Mouse (Mus musculus): Measurements from ENCODE around the gene Vmn1r14. TPM values are rescaled to one million over a fixed set of nuclear protein-coding genes. Genes with fewer than 3 reads are reported as not detected.
"Not testable (repeated sequence)": the region's sequence is repeated elsewhere in the genome, so short reads cannot be mapped to it uniquely, and the experiment has no call there.

Gene Vmn1r14
- polyA plus RNA-seq (2015; fragmentation: Nextera tagmentation; extraction: Ambion mirVana), result not detected in 2 replicates

DNA sequence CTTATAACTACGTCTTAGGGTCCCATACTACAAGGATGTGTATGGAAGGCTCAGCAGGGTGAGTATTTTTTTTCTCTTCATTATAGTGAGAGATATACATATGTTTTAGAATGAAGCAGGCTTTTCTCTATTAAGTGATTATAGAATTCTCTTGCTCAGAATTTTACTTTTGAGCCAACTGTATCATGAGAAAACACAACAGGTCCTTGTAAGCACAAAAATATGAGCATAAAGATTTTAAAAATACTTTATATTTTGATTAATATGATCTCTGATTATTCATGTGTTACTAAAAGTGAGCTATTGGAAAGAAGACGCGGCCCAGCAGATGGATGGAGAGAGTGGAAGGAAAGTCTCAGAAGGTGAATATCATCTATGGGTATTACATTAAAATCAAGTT, at the start of gene Vmn1r14:
Gene Vmn1r14, plus strand, starts transcription at position 301 of the 400 bp plus-strand sequence.
- DNase-seq (ENCODE audit: low spot score), result no peak

DNA sequence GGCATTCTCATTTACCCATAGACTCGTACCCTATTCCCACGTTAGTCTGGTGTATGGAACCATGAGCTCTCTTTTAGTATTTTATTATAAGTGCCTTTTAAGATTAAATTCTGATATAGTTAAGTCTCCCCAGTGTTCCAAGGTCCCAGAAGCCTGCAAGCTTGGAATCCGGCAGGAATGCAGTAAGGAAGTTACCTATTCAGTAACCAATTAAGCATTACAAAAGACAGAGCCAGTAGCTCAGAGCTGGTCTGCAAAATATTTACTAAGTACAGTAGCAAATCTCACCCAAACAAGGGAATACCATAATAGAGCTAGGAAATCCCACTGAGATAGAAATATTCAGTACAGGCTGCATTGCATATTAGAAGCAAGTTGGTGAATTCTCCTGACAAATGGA, 41.5 kb upstream of the Vmn1r14 start:
- not testable (repeated sequence) for DNase-seq (ENCODE audit: low spot score)

GRCm38 (mm10) chr6:57202990-57203389, 28.5 kb upstream of the Vmn1r14 start, which contains the start of gene Vmn1r13:
Gene Vmn1r13, plus strand, starts transcription at chr6:57203290.
- DNase-seq (ENCODE audit: low spot score), result not testable (repeated sequence)

DNA sequence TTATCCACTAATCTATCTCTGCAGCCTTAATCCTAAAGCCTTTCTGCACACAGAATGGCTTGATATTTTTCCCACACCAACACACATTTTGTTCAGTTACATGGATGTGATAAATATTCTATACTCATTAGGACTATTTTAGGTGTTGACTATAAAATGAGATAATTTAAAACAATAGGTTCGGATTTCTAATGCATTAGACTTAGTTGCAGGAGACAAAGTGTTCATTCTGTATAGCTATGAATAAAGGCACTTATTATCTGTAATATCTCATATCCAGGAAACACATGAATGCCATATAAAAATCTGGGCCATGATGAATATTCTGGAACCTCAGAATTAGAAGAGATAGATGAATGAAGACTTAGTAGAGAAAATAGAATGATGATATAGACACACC, 26.2 kb downstream of the Vmn1r14 start, which contains the start of gene Vmn1r15:
Gene Vmn1r15, plus strand, starts transcription at position 301 of the 400 bp plus-strand sequence.
- no peak for DNase-seq (ENCODE audit: low spot score)

- no peak for DNase-seq (ENCODE audit: low spot score)
Measured at GRCm38 (mm10) chr6:57260990-57261389, 29.5 kb downstream of the Vmn1r14 start.

DNA sequence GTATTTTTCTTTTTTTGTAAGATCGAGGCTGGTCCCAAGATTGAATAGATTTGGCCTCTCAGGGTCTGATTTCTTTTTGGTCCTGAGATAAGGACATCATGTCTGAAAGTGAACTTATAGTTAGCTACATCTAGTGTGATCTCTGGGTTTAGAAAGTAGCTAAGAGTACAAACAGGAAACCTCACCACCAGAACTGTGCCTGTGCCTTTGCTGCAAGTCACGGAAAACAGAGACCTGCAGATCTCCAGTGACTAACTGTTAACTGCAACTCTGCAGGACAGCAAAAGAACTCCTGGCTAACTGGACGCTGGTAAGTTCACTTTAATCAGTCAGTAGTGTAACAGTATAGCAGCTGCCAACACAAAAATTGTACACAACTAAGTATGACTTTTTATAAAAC, 40.4 kb downstream of the Vmn1r14 start:
- no peak for DNase-seq (ENCODE audit: low spot score)

DNA sequence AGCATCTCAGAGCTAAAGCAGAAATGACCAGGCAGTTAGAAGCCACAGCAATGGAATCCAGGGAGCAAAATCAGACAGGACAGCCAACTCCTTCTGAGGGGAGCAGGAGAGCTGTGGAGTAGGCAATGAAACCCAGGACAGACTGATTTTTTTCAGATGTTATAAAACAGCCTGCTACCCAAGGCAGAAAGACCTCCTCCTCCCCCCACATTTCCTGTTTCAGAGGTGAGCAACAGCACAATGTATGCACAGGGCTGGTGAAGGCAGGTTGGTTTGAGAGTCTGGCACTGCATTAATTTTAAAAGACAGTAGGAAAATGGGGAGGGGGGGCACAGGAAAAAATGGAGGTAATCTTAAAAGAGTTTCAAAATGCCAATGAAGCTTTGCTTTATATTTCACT, 41.0 kb downstream of the Vmn1r14 start:
- no peak for DNase-seq (ENCODE audit: low spot score)

DNA sequence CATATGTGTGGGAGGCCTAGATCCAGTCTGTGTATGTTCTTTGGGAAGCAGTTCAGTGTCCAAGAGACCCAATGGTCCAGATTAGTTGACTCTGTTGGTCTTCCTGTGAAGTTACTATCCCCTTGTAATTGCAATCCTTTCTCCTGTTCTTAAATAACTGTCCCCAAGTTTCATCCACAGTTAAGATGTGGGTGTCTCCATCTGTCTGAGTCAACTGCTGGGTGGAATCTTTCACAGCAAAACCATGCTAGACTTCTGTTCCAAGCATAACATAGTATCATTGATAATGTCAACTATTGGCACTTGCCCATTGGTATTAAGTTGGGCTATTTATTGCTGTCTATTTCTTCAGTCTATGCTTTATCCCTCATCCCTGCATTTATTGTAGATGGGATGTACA, 47.5 kb downstream of the Vmn1r14 start:
- no peak for DNase-seq (ENCODE audit: low spot score)

Other genes starting within 250 kb of the Vmn1r14 start
- gene Vmn1r6, start 234.4 kb upstream of the Vmn1r14 start, polyA plus RNA-seq (2015; fragmentation: Nextera tagmentation; extraction: Ambion mirVana), result not detected in 2 replicates
- gene Vmn1r7, start 206.4 kb upstream of the Vmn1r14 start, polyA plus RNA-seq (2015; fragmentation: Nextera tagmentation; extraction: Ambion mirVana), result not detected in 2 replicates
- not detected in 2 replicates for gene Vmn1r8, start 199.4 kb upstream of the Vmn1r14 start, polyA plus RNA-seq (2015; fragmentation: Nextera tagmentation; extraction: Ambion mirVana)
- not detected in 2 replicates for gene Vmn1r9, start 164.9 kb upstream of the Vmn1r14 start, polyA plus RNA-seq (2015; fragmentation: Nextera tagmentation; extraction: Ambion mirVana)
- gene Vmn1r10, start 122.2 kb upstream of the Vmn1r14 start, polyA plus RNA-seq (2015; fragmentation: Nextera tagmentation; extraction: Ambion mirVana), result not detected in 2 replicates
- gene Vmn1r11, start 98.2 kb upstream of the Vmn1r14 start, polyA plus RNA-seq (2015; fragmentation: Nextera tagmentation; extraction: Ambion mirVana), result not detected in 2 replicates
- gene Vmn1r12, start 74.8 kb upstream of the Vmn1r14 start, polyA plus RNA-seq (2015; fragmentation: Nextera tagmentation; extraction: Ambion mirVana), result not detected in 2 replicates
- not detected in 2 replicates for gene Vmn1r13, start 28.4 kb upstream of the Vmn1r14 start, polyA plus RNA-seq (2015; fragmentation: Nextera tagmentation; extraction: Ambion mirVana)
- gene Vmn1r15, start 26.3 kb downstream of the Vmn1r14 start, polyA plus RNA-seq (2015; fragmentation: Nextera tagmentation; extraction: Ambion mirVana), result not detected in 2 replicates
- not detected in 2 replicates for gene Vmn1r16, start 97.8 kb downstream of the Vmn1r14 start, polyA plus RNA-seq (2015; fragmentation: Nextera tagmentation; extraction: Ambion mirVana)
- not detected in 2 replicates for gene Vmn1r17, start 132.0 kb downstream of the Vmn1r14 start, polyA plus RNA-seq (2015; fragmentation: Nextera tagmentation; extraction: Ambion mirVana)
- gene Vmn1r18, start 164.1 kb downstream of the Vmn1r14 start, polyA plus RNA-seq (2015; fragmentation: Nextera tagmentation; extraction: Ambion mirVana), result not detected in 2 replicates
- not detected in 2 replicates for gene Vmn1r19, start 172.1 kb downstream of the Vmn1r14 start, polyA plus RNA-seq (2015; fragmentation: Nextera tagmentation; extraction: Ambion mirVana)
- not detected in 2 replicates for gene Vmn1r20, start 197.2 kb downstream of the Vmn1r14 start, polyA plus RNA-seq (2015; fragmentation: Nextera tagmentation; extraction: Ambion mirVana)

All from thymus, postnatal 0 days (tissue).